22 mouse cellular contexts compared by ENCODE assay signal in the genomic region with DNA sequence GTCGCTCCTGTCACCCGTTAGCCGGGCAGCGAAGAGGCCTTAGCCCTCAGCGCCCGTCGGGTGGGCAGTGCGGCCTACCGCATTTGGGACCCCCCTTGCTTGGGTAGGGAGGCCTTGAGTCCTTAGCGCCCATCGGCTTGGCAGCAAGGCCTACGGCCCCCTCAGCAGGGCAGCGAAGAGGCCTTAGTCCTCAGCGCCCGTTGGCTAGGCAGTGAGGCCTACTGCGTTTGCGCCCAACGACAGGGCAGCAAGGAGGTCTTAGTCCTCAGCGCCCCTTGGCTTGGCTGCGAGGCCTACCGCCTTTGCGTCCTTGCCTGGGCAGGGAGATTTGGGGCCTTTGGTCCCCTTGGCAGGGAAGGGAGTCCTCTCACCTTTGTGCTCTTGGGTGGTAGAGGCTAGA. TPM values are rescaled to one million over a fixed set of nuclear protein-coding genes. Genes with fewer than 3 reads are reported as not detected.
"Had no signal": no experiment of that assay in that cellular context is flagged by ENCODE, and none has a peak within 500 bp of the region (broad histone marks: within the 10 kb centered on the region; RNA-seq: fewer than 3 reads in every experiment).

No protein-coding gene starts in this region.

- H3K4me1 ChIP-seq: limb, embryonic 10.5 days; liver, embryonic 15.5 days had no signal

- DNase-seq: kidney, adult 8-10 months; kidney, postnatal 4 days; lung, embryonic 14.5 days; lung, postnatal 14 days; right cerebral cortex, adult 18-20 months; right cerebral cortex, postnatal 25 days; thymus, adult 2 months; thymus, postnatal 36 days had no signal

- H3K4me3 ChIP-seq: limb, embryonic 10.5 days; liver, embryonic 15.5 days had no signal

- H3K36me3 ChIP-seq: liver, embryonic 15.5 days had no signal

- H3K27me3 ChIP-seq: liver, embryonic 15.5 days had no signal

- H3K27ac ChIP-seq: kidney, postnatal 0 days; limb, embryonic 10.5 days; liver, embryonic 15.5 days; macrophage had no signal

- ATAC-seq: inflammation-experienced regulatory T-cells, adult 6 months; intestine, postnatal 0 days had no signal

- H3K4me2 ChIP-seq: liver, embryonic 11.5 days; liver, embryonic 15.5 days; lung, embryonic 14.5 days had no signal

- H3K9ac ChIP-seq: liver, embryonic 15.5 days; lung, embryonic 14.5 days had no signal

RNA-seq across cellular contexts. Expression of a gene that starts 0.4 kb away (rescaled TPM):
- total RNA-seq: layer of hippocampus, adult 8-10 months; layer of hippocampus, postnatal 14 days; left cerebral cortex, adult 18-20 months; left cerebral cortex, postnatal 10 days had no signal
- polyA plus RNA-seq: inflammation-experienced regulatory T-cells, adult 6 months; intestine, postnatal 0 days; kidney, postnatal 0 days; limb, embryonic 10.5 days; liver, embryonic 11.5 days; liver, embryonic 15.5 days; lung, embryonic 14.5 days; macrophage; neural tube, embryonic 14.5 days; small intestine, adult 2 months; stomach, embryonic 16.5 days; thymus, adult 2 months had no signal
